Mouse (Mus musculus): ENCODE results near the gene Zp1.

The Zp1 gene

DNA sequence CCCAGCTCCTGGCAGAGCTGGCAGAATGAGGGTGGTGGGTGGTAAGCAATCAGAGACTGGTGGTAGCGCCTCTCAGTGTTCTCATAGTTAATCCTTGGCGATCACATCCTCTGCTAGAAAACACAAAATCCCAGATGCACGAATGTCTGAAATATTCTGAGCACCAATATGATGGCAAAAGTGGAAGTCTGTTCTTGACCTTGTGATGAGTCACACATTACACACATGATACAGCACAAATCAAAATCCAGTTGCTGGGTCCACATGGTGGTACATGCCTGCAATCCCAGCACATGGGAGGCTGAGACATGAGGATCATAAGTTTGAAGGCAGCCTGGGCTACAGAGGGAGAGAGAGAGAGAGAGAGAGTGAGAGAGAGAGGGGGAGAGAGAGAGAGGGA is 626 bp upstream of the Zp1 start:
- DNase-seq: no peak

DNA sequence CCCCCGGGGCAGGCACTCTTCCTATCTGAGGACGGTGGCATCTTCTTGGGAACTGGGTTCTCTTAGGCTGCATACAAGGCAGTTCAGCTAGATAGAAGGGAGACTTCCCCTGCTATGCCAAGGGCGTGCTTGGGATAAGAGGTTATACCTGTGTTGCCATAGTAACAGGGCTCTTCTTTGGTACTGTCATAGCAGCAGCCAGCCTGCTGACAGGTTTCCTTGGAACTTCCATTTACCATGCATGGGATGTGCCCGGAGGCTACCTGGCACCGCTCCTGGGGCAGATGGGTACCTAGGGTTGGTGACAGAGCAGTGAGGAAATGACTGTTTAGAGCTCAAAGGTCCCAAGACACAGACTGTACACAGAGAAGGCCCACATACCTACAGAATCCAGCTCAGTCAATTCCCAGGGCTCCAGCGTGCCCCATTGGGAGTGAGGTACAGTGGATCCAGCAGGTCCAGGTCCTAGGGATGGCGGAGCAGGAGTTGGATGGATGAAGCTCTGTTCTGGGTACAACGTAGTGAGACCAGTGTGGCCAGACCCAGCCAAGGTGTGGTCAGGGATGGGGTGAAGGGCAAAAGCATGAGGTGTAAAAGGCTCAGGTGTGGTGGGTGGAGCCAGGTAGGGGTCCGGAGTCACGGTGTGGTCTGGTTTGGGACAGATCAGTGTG is 2.0 kb downstream of the Zp1 start:
- no peak for DNase-seq

DNA sequence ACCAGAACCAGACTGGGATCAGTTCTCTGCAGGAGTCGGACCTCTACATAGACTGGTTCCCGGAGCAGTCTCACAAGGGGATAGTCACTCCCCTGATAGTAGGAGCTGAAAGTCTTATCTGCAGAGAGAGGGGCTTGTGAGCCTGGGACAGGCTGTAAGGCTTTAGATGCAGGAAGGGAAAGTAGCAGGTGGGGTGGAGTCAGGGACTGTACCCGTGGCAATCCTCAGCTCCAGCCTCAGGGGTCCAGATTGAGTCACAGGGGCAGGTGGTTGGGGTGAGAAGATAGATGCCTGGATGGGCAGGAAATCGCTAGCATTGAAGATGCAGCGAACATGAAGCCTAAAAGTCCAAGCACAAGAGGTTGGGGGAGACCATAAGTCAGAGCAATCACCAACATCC is 3.9 kb downstream of the Zp1 start:
- no peak for DNase-seq

DNA sequence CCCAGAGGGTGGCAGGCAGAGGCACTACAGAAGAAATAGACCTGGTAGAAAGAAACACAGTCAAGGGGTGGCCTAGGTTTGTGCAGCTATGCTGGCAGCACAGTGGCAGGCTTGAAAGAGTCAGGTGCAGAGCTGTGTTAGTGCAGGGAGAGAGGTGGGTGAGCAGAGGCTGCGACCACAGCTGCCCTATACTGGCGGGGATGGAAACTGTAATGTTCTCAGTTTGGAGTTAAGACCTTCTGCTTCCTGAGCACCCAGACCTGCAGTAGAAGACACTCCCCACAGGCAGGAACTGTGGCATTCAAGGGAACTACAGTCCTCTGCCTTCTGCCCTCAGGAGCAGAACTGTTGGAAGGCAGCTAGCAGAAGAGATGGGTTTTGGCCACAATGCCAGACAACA is 5.6 kb downstream of the Zp1 start:
- DNase-seq: no peak

DNA sequence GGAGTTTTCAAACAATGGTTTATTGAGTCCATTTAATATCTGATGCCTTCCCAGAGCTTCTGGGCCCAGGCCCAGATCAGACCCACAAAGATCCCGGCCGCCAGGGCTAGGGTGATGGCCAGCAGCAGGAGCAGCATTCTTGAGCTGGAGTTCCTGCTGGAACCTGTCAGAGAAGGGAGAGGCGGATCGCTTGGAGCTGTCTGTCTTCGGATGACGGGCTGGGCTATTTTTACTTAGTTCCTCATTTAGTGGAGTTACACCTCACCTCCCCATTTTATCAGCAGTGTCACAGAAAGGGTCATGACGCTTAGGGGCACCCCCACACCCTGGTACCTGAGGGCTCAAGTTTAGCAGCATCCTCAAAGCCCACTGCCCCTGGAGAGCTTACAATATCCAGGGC is 6.1 kb downstream of the Zp1 start:
- DNase-seq: peak; percentile 40 to 52

DNA sequence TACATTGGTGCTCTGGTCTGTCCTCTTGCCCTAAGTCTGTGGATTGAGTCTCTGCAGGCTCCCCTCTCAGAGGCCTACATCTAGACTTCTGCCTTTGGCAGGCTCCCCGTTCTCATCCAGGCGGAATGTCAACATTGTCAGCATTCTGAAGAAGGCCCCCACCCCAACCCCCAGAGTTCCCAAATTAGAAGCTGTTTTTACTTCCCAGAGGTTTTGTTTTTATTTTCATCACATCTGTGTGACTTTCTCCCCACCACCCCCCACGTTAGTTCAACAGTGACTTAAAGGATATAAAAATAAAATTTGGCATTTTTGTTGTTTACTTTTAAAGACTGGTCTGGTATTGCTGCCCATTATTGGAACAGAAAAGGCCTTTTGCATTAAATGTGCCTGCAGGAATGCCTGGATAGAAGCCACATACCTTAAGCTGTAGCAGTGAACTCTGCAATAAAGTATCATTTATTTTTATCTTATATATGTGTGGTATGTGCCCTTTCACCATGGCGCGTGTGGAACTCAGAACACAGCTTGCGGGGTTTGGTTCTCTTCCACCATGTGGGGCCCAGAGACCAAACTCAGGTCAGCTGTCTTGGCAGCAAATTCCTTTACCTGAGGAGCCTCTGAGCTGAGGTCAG is 11.2 kb downstream of the Zp1 start:
- DNase-seq: peak; percentile 37 to 47

DNA sequence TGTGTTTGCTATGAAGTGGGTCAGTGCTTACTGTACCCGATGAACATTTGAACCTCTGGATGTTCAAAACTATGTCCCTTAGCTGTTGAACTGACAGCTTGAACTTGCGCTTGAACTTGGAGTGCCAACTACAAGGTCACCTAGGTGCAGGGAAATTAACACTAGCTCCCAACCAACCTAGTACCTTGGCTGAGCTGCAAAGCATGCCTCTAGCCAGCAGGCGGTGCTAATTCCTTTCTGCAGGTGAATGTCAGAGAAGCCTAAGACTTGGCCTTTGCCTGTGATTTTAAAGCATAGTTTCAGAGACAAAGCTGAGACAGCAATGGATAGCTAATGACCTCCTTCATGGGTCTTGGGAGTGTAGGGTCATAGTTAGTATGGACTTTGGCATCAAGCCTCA is 12.5 kb downstream of the Zp1 start:
- peak; percentile 75 to 80 for DNase-seq

DNA sequence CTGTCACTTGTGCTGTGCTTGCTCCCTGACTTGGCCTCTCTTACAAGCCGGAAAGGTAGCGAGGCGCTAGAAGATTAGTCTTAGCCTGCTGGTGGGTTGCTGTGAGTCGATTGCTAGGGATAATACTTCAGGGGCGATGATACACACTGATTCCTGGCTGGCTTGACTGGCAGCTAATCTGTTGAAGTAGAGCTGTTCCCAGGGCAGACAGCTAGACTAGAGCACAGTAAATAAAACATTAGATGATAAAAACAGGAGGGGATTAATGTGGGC is 14.8 kb downstream of the Zp1 start:
- DNase-seq: no peak

DNA sequence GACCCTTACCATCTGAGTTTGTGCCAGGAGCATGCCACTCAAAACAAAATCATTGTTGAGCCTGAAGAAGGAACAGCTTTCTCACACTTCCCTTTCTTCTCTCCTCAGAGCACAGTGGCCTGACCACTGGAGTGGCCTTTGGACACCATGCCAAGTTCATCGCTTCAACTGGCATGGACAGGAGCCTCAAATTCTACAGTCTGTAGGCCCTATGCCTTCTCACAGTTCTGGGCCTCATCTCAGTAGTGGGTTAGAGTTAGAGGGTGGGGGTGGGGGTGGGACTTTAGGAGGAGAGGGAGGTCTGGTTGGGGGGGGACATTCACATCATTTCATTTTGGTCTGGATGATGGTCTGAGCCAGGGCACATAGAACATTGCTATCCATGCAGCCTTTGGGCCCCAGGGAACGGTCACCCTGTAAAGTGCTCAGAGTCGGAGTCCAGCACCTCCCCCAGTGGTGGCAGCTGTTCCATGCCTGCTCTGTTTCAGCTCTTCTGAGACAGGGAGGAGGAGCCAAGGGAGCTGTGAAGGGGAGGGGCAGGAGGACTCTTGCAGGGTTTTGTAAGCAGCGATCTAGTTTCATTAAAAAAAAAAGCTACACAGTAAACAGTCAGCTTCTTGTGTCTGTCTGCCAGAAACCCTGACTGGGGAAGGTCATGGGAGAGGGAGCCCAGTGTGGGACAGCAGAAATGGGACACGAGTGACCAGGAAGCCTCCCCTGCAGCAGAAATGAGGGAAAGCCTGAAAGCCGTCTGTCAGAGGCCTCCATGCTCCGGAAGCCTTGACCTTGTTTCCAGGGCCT is 15.3 kb downstream of the Zp1 start:
- peak; percentile 81 to 89 for DNase-seq

DNA sequence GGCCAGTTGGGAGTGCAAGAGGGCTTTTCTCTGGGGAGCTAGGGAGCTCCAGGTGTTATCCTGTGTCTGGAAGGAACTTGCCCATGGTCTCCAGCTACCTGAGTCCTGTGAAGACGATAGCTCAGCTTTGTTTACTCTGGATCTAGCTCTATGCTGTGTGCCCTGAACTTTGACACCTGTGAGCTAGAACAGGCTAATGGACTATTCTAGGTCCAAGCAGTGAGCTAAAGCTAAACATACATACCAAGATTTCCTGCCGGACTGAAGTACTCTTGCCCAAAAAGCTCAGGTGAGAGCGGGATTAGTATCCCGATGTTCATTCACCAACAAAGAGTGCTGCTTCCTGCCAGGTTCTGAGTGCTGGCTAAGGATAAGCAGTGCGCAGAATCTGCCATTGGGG is 15.9 kb downstream of the Zp1 start:
- no peak for DNase-seq

DNA sequence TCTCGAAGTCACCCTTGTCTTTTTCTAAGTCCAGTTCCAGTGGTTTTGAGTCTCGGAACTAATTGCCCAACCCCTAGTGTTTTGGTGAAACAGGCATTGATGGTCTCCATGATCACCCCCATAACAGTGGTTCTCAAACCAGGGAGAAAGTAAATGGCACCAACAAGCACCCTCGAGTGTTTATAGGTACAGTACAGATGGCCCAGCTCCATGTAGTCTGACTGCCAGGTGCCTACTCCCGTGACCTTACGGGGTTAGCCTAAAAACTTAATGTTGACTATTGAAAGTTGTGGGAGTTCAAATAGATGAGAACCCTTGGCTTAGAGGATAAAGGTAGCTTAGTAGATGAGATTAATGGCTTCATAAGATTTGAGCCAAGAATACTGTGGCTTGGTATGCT is 19.4 kb downstream of the Zp1 start:
- no peak for DNase-seq

DNA sequence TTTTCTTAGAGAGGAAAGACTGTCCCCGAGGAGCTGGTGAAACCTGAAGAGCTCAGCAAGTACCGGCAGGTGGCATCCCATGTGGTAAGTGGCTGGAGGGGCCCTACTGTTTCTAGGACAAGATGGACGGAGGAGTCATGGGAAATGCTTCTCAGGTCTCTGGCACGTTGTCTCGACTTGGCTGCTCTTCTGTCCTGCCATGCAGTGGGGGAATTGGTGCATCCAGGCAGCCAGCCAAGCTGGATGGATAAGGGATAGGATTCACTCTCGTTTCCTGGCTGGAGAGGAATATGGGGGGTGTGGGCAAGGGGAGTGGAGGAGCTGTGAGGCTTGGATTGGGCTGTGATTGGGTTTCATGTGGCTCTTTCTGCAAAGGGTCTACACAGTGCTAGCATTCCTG is 20.1 kb downstream of the Zp1 start:
- no peak for DNase-seq

DNA sequence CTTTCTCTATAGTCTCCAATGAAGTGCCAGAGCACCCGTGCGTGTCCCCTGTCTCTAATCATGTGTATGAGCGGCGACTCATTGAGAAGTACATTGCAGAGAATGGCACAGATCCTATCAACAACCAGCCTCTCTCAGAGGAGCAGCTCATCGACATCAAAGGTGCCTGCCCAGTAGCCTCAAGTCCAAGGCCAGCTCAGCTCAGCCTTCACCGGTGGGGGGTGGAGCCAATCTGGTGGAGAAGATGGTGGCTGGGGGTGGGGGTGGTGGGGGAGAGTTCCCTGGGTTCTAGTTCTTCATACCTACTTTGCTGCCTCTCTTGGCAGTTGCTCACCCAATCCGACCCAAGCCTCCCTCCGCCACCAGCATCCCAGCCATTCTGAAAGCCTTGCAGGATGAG is 22.9 kb downstream of the Zp1 start:
- DNase-seq: no peak

DNA sequence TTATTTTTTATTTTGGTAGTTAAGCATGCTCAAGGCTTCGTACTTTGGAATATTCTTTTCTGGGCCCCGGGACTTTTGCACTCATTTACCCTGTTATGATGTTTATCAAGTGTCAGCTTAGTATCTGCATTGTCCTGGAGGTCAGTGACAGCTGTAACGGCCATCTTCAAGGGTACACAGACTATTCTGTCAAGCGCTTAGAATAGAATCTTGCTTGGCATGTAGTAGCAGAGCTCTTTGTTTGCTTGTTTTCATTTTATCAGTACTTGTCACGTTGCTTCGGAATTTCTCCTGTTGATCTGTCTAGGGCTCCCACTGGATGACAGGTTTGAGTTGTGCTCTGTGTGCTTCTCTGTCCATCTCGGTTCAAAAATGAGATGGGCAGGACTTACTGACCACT is 23.6 kb downstream of the Zp1 start:
- DNase-seq: no peak

DNA sequence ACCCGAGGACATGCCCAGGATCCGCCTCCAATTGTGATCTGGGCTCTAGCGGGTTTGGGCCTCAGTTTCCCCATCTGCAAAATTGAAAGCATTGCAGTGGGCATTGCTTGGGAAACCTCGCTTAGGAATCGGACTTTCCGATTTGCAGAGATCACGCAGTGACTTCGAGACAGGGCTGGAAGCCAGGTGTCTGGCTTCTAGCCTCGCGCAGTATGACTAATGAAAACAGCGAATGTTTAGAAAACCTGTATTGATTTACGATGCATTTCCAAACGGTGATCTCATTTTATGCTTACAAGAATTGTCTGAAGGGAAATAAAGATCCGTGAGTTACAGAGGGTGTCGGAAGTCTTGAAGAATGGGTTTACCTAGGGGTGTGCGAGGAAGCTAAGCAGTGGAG is 24.7 kb downstream of the Zp1 start:
- DNase-seq: no peak

DNA sequence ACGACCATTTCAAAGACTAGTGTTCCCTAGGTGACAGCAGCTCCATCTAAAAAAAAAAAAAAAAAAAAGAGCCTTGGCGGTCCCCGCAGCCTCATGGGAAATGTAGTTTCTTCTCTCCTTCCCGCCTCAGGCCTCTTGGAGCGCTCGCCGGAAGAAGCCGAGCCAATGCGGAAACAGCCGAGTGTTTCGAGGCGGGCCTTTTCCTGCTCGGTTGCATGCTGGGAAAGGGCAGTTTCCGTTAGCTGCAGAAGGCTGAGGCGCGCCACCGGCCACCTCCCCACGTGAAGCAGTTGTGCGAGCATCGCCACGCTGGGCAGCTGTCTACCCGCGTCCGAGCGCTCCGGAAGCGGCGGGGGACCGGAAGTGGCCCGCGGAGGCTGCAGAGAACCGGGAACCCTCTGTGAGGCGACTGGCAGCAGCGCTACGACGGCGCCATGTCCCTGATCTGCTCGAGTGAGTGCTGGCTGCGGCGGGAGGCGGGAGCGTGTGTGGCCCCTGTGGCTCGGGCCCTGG is 25.4 kb downstream of the Zp1 start, which contains the start of gene Prpf19:
TSS of gene Prpf19 (plus strand) at position 216 of the 513 bp plus-strand sequence.
- DNase-seq: peak; percentile 99

DNA sequence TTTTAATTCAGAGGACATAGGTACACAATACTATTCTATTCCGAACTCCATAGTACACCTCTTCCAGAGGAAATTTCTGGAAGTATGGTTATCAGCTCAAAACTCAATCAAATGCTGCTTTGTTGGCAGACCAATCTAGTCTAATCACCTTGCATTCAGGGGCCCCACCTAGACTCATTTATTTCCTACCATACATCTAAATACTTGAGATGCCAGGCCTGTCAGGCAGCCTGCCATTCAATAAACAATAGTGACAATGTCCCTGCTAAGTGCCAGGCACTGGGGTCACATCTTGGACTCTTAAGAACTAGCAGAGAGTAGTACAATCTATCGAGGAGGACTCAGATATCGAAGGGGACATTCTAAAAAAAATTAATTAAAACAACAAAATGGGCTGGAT is 28.2 kb downstream of the Zp1 start:
- no peak for DNase-seq

DNA sequence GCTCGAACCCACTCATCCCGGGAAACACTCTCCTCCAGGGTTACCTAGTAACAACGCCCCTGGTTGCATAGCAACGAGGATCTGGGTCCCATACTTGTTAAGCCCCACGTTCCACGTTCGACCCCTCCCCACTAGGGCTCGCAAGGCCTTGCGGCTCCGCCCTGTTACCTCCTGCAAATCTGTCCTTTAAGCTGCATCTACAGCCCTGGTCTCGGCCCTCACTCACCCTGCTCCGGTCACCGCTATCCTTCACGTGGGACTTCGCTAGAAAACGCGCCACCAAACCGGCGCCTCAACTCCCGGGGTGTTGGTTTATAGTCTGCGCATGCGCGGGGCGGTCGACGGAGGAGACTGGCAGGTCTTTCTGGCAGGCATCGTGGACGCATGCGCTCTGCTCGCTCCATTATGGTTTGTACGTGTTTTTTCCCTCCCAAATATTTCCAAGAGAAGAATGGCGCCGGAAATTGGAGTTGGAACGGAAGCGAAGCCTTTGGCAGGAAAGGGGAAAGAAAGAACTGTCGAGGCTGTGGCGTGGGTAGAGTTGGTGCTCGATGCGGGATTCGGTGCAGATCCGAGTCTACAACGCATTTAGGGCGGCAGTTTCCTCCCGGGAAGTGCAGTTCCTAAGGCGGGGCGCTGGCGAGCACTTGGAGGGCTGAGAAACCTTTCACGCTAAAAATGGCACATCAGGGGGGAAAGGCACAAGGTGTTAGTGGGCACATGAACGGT is 38.8 kb downstream of the Zp1 start, which contains the start of gene Tmem109:
TSS of gene Tmem109 (minus strand) at position 576 of the 729 bp plus-strand sequence.
- DNase-seq: peak; percentile 95 to 97

DNA sequence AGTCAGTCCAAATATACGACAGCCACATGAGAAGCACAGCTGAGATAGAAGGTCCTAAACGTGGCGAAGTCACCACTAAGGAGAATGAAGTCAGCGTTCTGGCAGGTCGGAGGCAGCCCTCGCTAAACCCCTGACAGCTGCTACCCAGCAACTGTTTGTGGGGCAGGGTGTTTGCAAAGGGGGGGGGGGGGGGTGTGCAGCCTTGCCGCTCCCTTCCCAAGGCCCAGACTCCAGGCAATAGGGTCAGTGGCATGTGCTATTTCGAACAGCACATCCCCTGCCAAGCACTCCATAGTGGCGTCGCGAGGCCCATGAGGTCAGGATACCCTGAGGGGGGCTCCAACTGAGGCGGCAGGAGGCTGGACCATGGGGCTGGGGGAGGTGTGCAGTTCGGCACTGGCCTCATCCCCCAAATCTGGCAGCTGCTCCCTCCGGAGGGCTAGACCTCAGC is 39.4 kb downstream of the Zp1 start:
- DNase-seq: no peak

DNA sequence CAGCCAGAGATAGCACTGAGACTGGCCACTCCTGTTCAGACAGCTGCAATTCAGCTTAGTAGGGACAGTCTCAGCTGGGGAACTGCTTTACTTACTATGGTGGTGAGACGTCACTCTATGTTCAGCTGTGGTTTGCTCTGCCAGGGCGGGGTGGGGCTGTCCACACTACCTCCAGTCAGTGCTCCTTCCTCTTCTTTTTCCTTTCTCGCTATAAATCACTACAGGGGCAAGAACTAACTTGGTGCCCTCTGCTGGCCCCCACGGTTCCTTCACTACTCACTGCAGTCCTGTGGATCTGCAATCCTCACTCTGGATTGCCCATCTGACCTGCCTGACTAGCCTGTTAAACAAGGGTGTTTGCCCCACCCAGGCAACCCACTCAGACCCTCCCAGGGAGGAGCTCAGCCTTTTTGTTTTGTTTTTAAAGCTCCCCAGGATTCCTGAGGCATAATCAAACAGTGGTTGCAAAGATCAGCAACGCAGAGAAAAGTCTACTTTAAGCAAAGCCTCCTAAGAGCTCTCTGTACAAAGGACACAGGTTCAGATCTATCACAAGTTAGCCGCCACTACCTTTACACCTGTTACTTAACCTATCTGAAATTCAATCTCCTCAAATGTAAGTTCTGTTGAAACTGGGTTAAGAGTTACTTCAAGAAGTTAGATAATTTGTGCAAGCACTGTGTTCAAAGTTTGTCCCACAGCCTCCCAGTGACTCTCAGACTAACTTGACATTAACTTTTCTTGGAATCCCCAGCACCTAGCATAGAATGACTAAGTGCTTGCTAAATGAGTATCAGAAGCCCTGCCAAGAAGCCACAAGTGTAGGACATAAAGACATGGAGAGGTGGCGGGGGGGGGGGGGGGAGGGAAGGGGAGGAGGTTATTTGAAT is 40.1 kb downstream of the Zp1 start:
- DNase-seq: peak; percentile 54 to 65

DNA sequence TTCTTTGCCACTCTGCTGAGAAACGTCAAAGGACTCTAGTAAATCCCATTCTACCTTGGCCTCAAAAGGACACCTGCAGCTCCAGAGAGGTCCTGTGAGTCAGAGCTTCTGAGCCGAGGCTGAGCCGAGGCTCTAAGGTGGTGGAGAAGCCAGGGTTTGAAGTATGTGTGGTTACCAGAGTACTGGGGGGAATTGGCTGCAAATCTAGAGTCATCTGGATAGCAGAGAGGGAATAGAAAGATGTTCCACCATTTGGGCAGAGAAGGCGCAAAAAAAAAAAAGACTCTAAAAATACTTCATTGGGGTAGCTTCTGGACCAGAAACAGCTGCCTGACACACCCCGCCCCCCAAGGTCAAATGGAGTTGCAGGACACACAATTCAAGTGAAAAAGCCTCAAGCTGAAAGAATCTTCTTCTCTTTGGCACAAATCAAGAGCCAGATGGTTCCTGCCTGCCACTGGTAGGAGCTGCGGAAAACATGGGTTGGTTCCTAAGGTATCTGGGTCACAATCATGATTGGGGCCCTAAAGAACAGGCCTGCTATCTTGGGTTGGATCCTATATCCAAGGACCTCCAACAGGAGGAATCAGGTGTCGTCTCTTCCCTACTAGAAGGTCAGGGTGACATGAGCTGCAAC is 42.1 kb downstream of the Zp1 start:
- peak in 1 of 2 experiments; percentile 41 for DNase-seq

Data from kidney, postnatal 4 days (tissue).